Mouse (Mus musculus): ENCODE measurements at regions not wholly inside any gene's neighbourhood (a gene's known extent, or its start where the extent isn't known, plus 50 kb on each side); places are given as distances from the start of the nearest gene placed in this dataset.

GRCm38 (mm10) chr13:116527037-116527436, 217.5 kb upstream of the Isl1 start:
- Histone ChIP-seq H3K36me3 (ENCODE audit: control insufficient read depth, insufficient read depth) (no peaks in the 10 kb centered on the region), H3K9ac (ENCODE audit: low read depth, low read length) (no peak overlapping the region), H3K4me3 (ENCODE audit: low read depth, low read length) (no peak overlapping the region), H3K27ac (ENCODE audit: low read length) (no peak overlapping the region), H3K4me2 (ENCODE audit: low read depth, low read length) (no peak overlapping the region), H3K4me1 (ENCODE audit: control insufficient read depth, low read depth, low read length) (no peaks in the 10 kb centered on the region), H3K9me3 (replicated peaks; ENCODE audit: control insufficient read depth, low read length) (no peaks in the 10 kb centered on the region), H3K27me3 (ENCODE audit: control insufficient read depth, insufficient read depth, low read depth, low read length) (no peaks in the 10 kb centered on the region)
- WGBS (ENCODE audit: insufficient replicate concordance): 34% methylated on average over 7 of the region's 7 CpGs
- ATAC-seq (ENCODE audit: low read depth): no peak

GRCm38 (mm10) chr13:116523713-116524303, 214.3 kb upstream of the Isl1 start:
- H3K4me2 ChIP-seq (ENCODE audit: low read depth, low read length): no peak overlapping the region
- no peak overlapping the region for H3K27ac ChIP-seq (ENCODE audit: low read length)
- no peak overlapping the region for H3K4me3 ChIP-seq (ENCODE audit: low read depth, low read length)
- H3K9ac ChIP-seq (ENCODE audit: low read depth, low read length): no peak overlapping the region
- H3K9me3 ChIP-seq (replicated peaks; ENCODE audit: control insufficient read depth, low read length): no peaks in the 10 kb centered on the region
- 20% methylated on average over 8 of the region's 8 CpGs for WGBS (ENCODE audit: insufficient replicate concordance)
- H3K36me3 ChIP-seq (ENCODE audit: control insufficient read depth, insufficient read depth): no peaks in the 10 kb centered on the region
- no peaks in the 10 kb centered on the region for H3K27me3 ChIP-seq (ENCODE audit: control insufficient read depth, insufficient read depth, low read depth, low read length)
- no peak for ATAC-seq (ENCODE audit: low read depth)
- no peaks in the 10 kb centered on the region for H3K4me1 ChIP-seq (ENCODE audit: control insufficient read depth, low read depth, low read length)

GRCm38 (mm10) chr13:116514640-116515311, 205.3 kb upstream of the Isl1 start:
- Histone ChIP-seq H3K4me1 (ENCODE audit: control insufficient read depth, low read depth, low read length) (no peaks in the 10 kb centered on the region), H3K27me3 (ENCODE audit: control insufficient read depth, insufficient read depth, low read depth, low read length) (no peaks in the 10 kb centered on the region), H3K9ac (ENCODE audit: low read depth, low read length) (no peak overlapping the region), H3K4me2 (ENCODE audit: low read depth, low read length) (no peak overlapping the region), H3K9me3 (replicated peaks; ENCODE audit: control insufficient read depth, low read length) (no peaks in the 10 kb centered on the region), H3K4me3 (ENCODE audit: low read depth, low read length) (no peak overlapping the region), H3K27ac (ENCODE audit: low read length) (no peak overlapping the region), H3K36me3 (ENCODE audit: control insufficient read depth, insufficient read depth) (no peaks in the 10 kb centered on the region)
- no peak for ATAC-seq (ENCODE audit: low read depth)
- 30% methylated on average over 13 of the region's 13 CpGs for WGBS (ENCODE audit: insufficient replicate concordance)

GRCm38 (mm10) chr13:116514256-116514639, 204.8 kb upstream of the Isl1 start:
- Histone ChIP-seq H3K4me1 (ENCODE audit: control insufficient read depth, low read depth, low read length) (no peaks in the 10 kb centered on the region), H3K36me3 (ENCODE audit: control insufficient read depth, insufficient read depth) (no peaks in the 10 kb centered on the region), H3K4me2 (ENCODE audit: low read depth, low read length) (no peak overlapping the region), H3K9ac (ENCODE audit: low read depth, low read length) (no peak overlapping the region), H3K27me3 (ENCODE audit: control insufficient read depth, insufficient read depth, low read depth, low read length) (no peaks in the 10 kb centered on the region), H3K4me3 (ENCODE audit: low read depth, low read length) (no peak overlapping the region), H3K27ac (ENCODE audit: low read length) (no peak overlapping the region), H3K9me3 (replicated peaks; ENCODE audit: control insufficient read depth, low read length) (no peaks in the 10 kb centered on the region)
- whole genome bisulfite sequencing (ENCODE audit: insufficient replicate concordance): 47% methylated on average over 7 of the region's 7 CpGs
- ATAC-seq (ENCODE audit: low read depth): no peak

- no peak overlapping the region for H3K27ac ChIP-seq (ENCODE audit: low read length)
- WGBS (ENCODE audit: insufficient replicate concordance): 47% methylated on average over 4 of the region's 4 CpGs
- ATAC-seq (ENCODE audit: low read depth): no peak
- no peak overlapping the region for H3K4me2 ChIP-seq (ENCODE audit: low read depth, low read length)
- no peaks in the 10 kb centered on the region for H3K4me1 ChIP-seq (ENCODE audit: control insufficient read depth, low read depth, low read length)
- no peaks in the 10 kb centered on the region for H3K27me3 ChIP-seq (ENCODE audit: control insufficient read depth, insufficient read depth, low read depth, low read length)
- no peaks in the 10 kb centered on the region for H3K9me3 ChIP-seq (replicated peaks; ENCODE audit: control insufficient read depth, low read length)
- no peaks in the 10 kb centered on the region for H3K36me3 ChIP-seq (ENCODE audit: control insufficient read depth, insufficient read depth)
- no peak overlapping the region for H3K9ac ChIP-seq (ENCODE audit: low read depth, low read length)
- H3K4me3 ChIP-seq (ENCODE audit: low read depth, low read length): no peak overlapping the region
Observed at GRCm38 (mm10) chr13:116512398-116512797, 202.9 kb upstream of the Isl1 start.

- no peak overlapping the region for H3K9ac ChIP-seq (ENCODE audit: low read depth, low read length)
- no peak overlapping the region for H3K4me2 ChIP-seq (ENCODE audit: low read depth, low read length)
- no peak overlapping the region for H3K27ac ChIP-seq (ENCODE audit: low read length)
- no peaks in the 10 kb centered on the region for H3K27me3 ChIP-seq (ENCODE audit: control insufficient read depth, insufficient read depth, low read depth, low read length)
- ATAC-seq (ENCODE audit: low read depth): no peak
- no peaks in the 10 kb centered on the region for H3K9me3 ChIP-seq (replicated peaks; ENCODE audit: control insufficient read depth, low read length)
- H3K36me3 ChIP-seq (ENCODE audit: control insufficient read depth, insufficient read depth): no peaks in the 10 kb centered on the region
- 57% methylated on average over 7 of the region's 7 CpGs for WGBS (ENCODE audit: insufficient replicate concordance)
- no peaks in the 10 kb centered on the region for H3K4me1 ChIP-seq (ENCODE audit: control insufficient read depth, low read depth, low read length)
- no peak overlapping the region for H3K4me3 ChIP-seq (ENCODE audit: low read depth, low read length)
Observed at GRCm38 (mm10) chr13:116508213-116508811, 198.8 kb upstream of the Isl1 start.

- ATAC-seq (ENCODE audit: low read depth): no peak
Observed at GRCm38 (mm10) chr13:116497659-116498414, 188.3 kb upstream of the Isl1 start.

GRCm38 (mm10) chr13:116495641-116496040, 186.2 kb upstream of the Isl1 start:
- WGBS (ENCODE audit: insufficient replicate concordance): 49% methylated on average over 2 of the region's 2 CpGs
- Histone ChIP-seq H3K36me3 (ENCODE audit: control insufficient read depth, insufficient read depth) (no peaks in the 10 kb centered on the region), H3K9ac (ENCODE audit: low read depth, low read length) (no peak overlapping the region), H3K27me3 (ENCODE audit: control insufficient read depth, insufficient read depth, low read depth, low read length) (no peaks in the 10 kb centered on the region), H3K4me2 (ENCODE audit: low read depth, low read length) (no peak overlapping the region), H3K27ac (ENCODE audit: low read length) (no peak overlapping the region), H3K4me3 (ENCODE audit: low read depth, low read length) (no peak overlapping the region), H3K4me1 (ENCODE audit: control insufficient read depth, low read depth, low read length) (no peaks in the 10 kb centered on the region), H3K9me3 (replicated peaks; ENCODE audit: control insufficient read depth, low read length) (no peaks in the 10 kb centered on the region)
- no peak for ATAC-seq (ENCODE audit: low read depth)

More at GRCm38 (mm10) chr13:116497659-116498414, 188.3 kb upstream of the Isl1 start:
- Histone ChIP-seq H3K27ac (ENCODE audit: low read length) (no peak overlapping the region), H3K9ac (ENCODE audit: low read depth, low read length) (no peak overlapping the region), H3K4me2 (ENCODE audit: low read depth, low read length) (no peak overlapping the region), H3K4me3 (ENCODE audit: low read depth, low read length) (no peak overlapping the region), H3K9me3 (replicated peaks; ENCODE audit: control insufficient read depth, low read length) (no peaks in the 10 kb centered on the region), H3K36me3 (ENCODE audit: control insufficient read depth, insufficient read depth) (no peaks in the 10 kb centered on the region), H3K27me3 (ENCODE audit: control insufficient read depth, insufficient read depth, low read depth, low read length) (no peaks in the 10 kb centered on the region), H3K4me1 (ENCODE audit: control insufficient read depth, low read depth, low read length) (no peaks in the 10 kb centered on the region)
- 66% methylated on average over 6 of the region's 6 CpGs for WGBS (ENCODE audit: insufficient replicate concordance)

- no peak for ATAC-seq (ENCODE audit: low read depth)
- Histone ChIP-seq H3K4me3 (ENCODE audit: low read depth, low read length) (no peak overlapping the region), H3K27me3 (ENCODE audit: control insufficient read depth, insufficient read depth, low read depth, low read length) (no peaks in the 10 kb centered on the region), H3K36me3 (ENCODE audit: control insufficient read depth, insufficient read depth) (no peaks in the 10 kb centered on the region), H3K4me1 (ENCODE audit: control insufficient read depth, low read depth, low read length) (no peaks in the 10 kb centered on the region), H3K9ac (ENCODE audit: low read depth, low read length) (no peak overlapping the region), H3K27ac (ENCODE audit: low read length) (no peak overlapping the region), H3K4me2 (ENCODE audit: low read depth, low read length) (no peak overlapping the region), H3K9me3 (replicated peaks; ENCODE audit: control insufficient read depth, low read length) (no peaks in the 10 kb centered on the region)
- 29% methylated on average over 1 of the region's 1 CpGs for WGBS (ENCODE audit: insufficient replicate concordance)
Observed at GRCm38 (mm10) chr13:116489420-116489819, 179.9 kb upstream of the Isl1 start.
